Mouse (Mus musculus) thymus, postnatal 4 days (tissue): Measurements from ENCODE around the gene Gm10097.

Experiments used
- DNase-seq: peaks from one replicate; pipeline ENCODE4 v3.0.0; 2021

Gm10097 gene

DNA sequence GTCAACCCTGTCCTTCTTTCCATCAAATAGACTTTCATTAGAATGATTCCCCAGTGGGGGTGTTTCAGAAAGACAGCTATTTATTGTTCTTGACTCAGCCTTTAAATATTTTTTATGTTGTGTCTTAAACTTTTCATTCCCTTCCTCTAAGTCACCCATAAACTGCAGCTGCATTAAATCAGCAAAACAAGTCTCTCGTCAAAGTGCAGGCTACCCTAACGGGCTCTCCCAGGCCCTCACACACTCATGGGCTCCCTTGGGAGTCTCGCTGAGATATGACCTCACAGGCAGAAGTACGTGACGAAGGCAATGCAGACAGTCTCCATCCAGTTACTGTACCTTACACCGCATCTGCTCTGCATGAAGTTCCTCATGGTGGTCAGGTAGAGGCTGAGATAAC lies 17.3 kb downstream of the Gm10097 start:
- no peak for DNase-seq

DNA sequence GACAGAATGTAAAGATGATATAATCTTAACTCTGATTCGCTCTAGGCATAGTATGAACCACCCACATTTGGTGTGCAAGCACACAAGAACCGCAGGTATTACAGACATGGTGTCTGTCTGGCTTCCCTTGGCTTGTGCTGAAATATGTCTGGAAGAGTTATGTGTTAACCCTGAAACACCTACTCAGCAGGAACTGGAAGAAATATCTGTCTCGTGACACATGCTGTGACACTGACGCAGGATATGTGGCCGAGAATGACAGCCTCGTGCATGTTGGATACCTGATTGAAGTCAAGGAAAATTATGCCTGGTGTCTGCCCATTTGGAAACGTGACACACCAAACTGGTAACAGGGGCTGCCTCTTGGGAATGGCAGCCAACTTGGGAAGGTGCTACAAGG lies 18.3 kb downstream of the Gm10097 start:
- no peak for DNase-seq

DNA sequence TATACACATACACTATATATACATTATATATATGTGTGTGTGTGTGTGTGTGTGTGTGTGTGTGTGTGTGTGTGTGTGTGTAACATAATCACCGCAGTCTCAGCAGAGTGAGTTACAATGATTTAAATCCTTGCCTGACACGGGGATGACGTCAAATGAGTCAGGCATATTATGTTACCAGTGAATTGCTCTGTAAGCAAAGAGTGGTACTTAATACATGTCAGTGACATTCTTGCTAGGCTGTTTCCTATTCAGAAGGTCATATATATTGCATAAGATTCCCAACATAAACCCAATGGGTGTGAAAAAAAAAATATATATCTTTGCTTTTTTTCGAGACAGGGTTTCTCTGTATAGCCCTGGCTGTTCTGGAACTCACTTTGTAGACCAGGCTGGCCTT lies 20.1 kb downstream of the Gm10097 start:
- DNase-seq: no peak

DNA sequence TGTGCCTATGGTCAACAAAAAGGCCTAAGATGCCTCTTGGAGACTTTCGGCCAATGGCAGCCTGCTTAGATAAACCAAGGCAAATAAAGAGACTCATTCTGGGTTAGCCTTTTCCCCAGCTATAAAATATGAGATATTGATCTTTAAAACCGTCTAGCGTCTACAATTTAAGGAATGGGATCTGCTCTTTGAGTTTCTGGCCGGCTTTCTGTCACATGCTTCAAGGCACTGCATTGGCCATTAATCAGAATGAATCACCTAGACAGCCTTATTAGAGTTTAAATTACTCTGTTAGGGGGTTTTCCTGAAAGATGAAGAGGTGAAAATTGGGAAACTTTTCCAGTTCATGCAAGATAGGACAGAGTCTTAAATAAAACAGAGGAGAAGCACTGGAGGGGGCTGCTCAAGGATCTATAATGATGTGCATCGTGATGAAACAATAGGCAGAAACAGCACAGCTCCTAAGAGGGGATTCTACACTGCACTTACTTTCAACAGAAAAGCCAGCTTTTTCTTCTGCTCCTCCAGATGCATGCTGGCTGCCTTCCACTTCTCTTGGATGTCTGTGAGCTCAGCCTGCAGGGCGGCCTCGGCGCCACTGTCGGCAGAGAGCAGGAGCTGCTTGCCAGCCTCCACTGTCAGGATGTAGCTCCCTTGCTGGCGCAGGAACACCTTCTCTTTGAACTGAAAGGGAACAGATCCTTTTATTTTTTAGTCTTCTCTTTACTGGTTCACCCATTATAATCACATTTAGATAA lies 28.2 kb downstream of the Gm10097 start:
- no peak for DNase-seq

DNA sequence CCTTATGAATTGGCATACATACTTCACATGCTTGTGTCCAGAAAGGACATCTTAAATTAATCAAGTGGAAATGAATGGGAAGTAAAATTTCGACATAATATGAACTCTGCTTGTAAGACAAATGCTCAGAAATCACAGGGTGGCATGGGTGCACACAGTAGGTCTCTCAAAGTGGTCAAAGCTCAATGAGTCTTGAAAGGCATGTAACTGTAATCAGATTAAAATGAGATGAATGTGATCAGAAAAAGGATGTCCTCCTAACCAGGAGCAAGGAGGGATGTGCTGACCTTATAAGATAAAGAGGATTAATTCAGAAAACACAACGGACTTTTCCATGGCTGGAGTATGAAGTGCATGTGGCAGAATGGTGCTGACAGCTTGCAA lies 28.8 kb downstream of the Gm10097 start:
- DNase-seq: no peak

DNA sequence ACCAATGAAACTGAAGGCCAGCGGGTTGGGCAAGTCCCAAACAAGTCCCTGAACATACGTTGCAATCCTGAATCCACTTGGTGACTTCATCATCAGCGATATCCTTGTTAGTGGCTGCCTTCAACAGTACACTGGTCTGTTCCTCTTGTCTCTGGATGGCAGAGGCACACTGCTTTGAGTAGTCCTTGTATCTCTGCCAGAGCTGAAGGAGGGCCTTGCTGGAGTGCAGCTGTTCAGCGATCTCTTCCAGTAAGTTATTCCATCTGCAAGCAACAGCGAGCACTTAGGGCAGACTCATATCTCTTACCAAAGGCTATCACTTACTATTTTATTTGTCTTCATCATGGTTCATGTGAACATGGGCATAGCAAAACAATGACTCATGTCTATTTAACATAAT lies 41.8 kb downstream of the Gm10097 start:
- DNase-seq: no peak

DNA sequence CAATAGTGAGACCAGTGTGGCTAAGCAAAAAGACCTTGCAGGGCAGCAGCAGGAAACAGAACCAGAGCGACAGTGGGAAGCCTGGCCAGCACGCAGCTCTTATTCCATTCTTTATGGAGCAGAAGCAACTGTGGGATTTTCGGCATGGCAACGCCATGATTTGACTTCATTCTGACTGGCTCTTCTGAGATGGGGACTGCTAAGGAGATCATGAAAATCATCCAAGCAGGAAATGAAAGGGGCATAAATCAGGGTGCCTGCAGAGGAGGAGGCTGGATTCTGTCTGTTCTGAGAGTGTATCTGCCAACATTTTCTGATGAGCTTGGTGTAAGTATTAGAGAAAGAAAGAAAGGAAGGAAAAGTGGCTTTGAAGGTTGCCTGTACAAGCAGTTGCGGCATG lies 47.2 kb downstream of the Gm10097 start:
- DNase-seq: no peak

DNA sequence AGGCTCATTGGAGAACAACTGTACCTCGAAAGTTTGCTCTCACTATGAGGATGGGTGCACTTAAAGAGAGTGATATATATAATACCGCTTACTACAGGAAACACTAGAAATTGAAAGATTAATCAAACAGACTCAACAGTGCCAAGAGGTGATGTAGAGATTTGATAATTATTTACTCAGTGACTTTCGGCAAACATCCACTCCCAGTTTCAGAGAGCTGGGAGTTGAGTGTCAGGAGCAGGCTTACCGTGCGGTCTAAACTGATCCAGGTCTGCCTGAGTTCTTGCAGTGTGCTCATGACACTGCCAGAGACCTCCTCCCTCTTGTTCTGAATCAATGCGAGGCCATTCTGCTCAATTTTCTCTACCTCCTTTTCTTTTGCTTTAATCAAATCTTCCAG lies 47.7 kb downstream of the Gm10097 start:
- DNase-seq: no peak
